In the genomic region with DNA sequence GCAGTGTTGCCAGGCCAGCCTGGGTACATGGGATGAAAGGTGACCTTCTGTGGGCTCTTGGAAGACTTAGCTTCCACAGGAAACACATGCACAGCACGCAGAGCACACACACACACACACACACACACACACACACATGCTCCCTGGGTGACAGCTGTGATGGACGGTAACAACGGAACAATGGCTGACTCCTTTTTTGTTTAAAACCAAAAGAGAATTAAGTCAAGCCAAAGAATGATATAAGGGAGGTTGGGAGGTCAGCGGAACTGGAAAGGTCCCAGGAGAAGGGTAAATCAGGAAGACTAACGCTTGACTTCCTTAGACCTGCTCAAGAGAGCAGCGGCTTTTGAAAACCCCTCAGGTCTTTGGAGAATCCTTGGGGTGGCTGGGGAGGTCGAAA, we compare ENCODE assay signal across 11 mouse cellular contexts.
A peak's percentile ranks its signal among the peaks of the same experiment; 100 is the strongest.
DNase-seq lines count a peak whose midpoint lies in the region; ATAC-seq lines count a peak whose summit lies in the region.
"Had no signal": no experiment of that assay in that cellular context is flagged by ENCODE, and none has a peak within 500 bp of the region (broad histone marks: within the 10 kb centered on the region; RNA-seq: fewer than 3 reads in every experiment).

No protein-coding gene starts in this region.

- 32% methylated on average over 7 of the region's 7 CpGs for WGBS in midbrain, embryonic 16.5 days
- WGBS in midbrain, embryonic 14.5 days = 40% methylated on average over 7 of the region's 7 CpGs

- H3K9me3 ChIP-seq in midbrain, embryonic 16.5 days (replicated peaks; ENCODE audit: control insufficient read depth, low read length, poor library complexity, severe bottlenecking) = no peaks in the 10 kb centered on the region
- no peaks in the 10 kb centered on the region for H3K9me3 ChIP-seq in midbrain, embryonic 14.5 days (ENCODE audit: control insufficient read depth, low read length)
- H3K9me3 ChIP-seq: hindbrain, embryonic 15.5 days; neural tube, embryonic 13.5 days had no signal

- no peaks in the 10 kb centered on the region for H3K27me3 ChIP-seq in midbrain, embryonic 16.5 days (ENCODE audit: control insufficient read depth, insufficient read depth, low read depth, low read length)
- H3K27me3 ChIP-seq in midbrain, embryonic 14.5 days (ENCODE audit: control insufficient read depth, insufficient read depth, low read length) = no peaks in the 10 kb centered on the region
- H3K27me3 ChIP-seq: hindbrain, embryonic 15.5 days; neural tube, embryonic 13.5 days had no signal

- H3K36me3 ChIP-seq in midbrain, embryonic 16.5 days (ENCODE audit: control insufficient read depth, insufficient read depth, low read length) = no peaks in the 10 kb centered on the region
- no peaks in the 10 kb centered on the region for H3K36me3 ChIP-seq in midbrain, embryonic 14.5 days (ENCODE audit: control insufficient read depth, insufficient read depth, low read length)
- H3K36me3 ChIP-seq: hindbrain, embryonic 15.5 days; neural tube, embryonic 13.5 days had no signal

- DNase-seq in adrenal gland, adult (ENCODE audit: inconsistent age in 2 of 2, low spot score in 1 of 2) = peak; percentile 7 to 35
- no peak for DNase-seq in adrenal gland, postnatal 25 days
- DNase-seq in midbrain, embryonic 14.5 days = no peak
- DNase-seq in kidney, postnatal 14 days = peak; percentile 50
- no peak for DNase-seq in urinary bladder, postnatal 4 days (ENCODE audit: low spot score in 2 of 2)
- no peak for DNase-seq in retina, postnatal 1 day
- DNase-seq: heart, adult 2 months had no signal

- ATAC-seq in midbrain, embryonic 16.5 days = peak; percentile 25; the same call in 1 of the 2 replicates
- ATAC-seq in midbrain, embryonic 14.5 days (ENCODE audit: low FRiP score, low TSS enrichment) = no peak
- no peak for ATAC-seq in megakaryocyte, adult 5-6 weeks (ENCODE audit: poor library complexity, severe bottlenecking)

- H3K4me1 ChIP-seq in midbrain, embryonic 16.5 days (ENCODE audit: control insufficient read depth, insufficient read depth, low read length) = peaks cover 9% of the 10 kb centered on the region
- H3K4me1 ChIP-seq in midbrain, embryonic 14.5 days (ENCODE audit: control insufficient read depth, insufficient read depth, low read length) = no peaks in the 10 kb centered on the region; the same call in 1 of the 2 replicates

- H3K4me3 ChIP-seq in midbrain, embryonic 16.5 days (ENCODE audit: low read depth, low read length) = no peak overlapping the region
- H3K4me3 ChIP-seq in midbrain, embryonic 14.5 days (replicated peaks; ENCODE audit: low read depth, low read length) = no peak overlapping the region
- H3K4me3 ChIP-seq: heart, adult 2 months; neural tube, embryonic 13.5 days had no signal

- no peak overlapping the region for H3K4me2 ChIP-seq in midbrain, embryonic 16.5 days (ENCODE audit: low read length)
- no peak overlapping the region for H3K4me2 ChIP-seq in midbrain, embryonic 14.5 days (ENCODE audit: low read length)

- no peak overlapping the region for H3K9ac ChIP-seq in midbrain, embryonic 16.5 days (ENCODE audit: low read depth, low read length)
- no peak overlapping the region for H3K9ac ChIP-seq in midbrain, embryonic 14.5 days (replicated peaks; ENCODE audit: low read length)
- H3K9ac ChIP-seq: hindbrain, embryonic 15.5 days; neural tube, embryonic 13.5 days had no signal

- no peak overlapping the region for H3K27ac ChIP-seq in midbrain, embryonic 16.5 days (ENCODE audit: low read length)
- no peak overlapping the region for H3K27ac ChIP-seq in midbrain, embryonic 14.5 days (replicated peaks; ENCODE audit: low read depth, low read length)
- H3K27ac ChIP-seq: heart, adult 2 months; hindbrain, embryonic 15.5 days; neural tube, embryonic 13.5 days had no signal

Comparison
In these comparisons a context has a peak if more than half of its experiments do, and no peak if none do; other contexts are left out.
1. DNase-seq: peak in adrenal gland, adult (2 of 2) and kidney, postnatal 14 days (single experiment); none in adrenal gland, postnatal 25 days (single experiment), midbrain, embryonic 14.5 days (single experiment), urinary bladder, postnatal 4 days (0 of 2) and retina, postnatal 1 day (single experiment).